Mouse (Mus musculus) layer of hippocampus, adult 9-10 months (tissue): ENCODE data around the gene Sh3glb2.

Source experiments
- DNase-seq: peaks from one replicate; pipeline ENCODE4 v3.0.0; 2022; ENCODE audit warnings: low spot score

Gene Sh3glb2

DNA sequence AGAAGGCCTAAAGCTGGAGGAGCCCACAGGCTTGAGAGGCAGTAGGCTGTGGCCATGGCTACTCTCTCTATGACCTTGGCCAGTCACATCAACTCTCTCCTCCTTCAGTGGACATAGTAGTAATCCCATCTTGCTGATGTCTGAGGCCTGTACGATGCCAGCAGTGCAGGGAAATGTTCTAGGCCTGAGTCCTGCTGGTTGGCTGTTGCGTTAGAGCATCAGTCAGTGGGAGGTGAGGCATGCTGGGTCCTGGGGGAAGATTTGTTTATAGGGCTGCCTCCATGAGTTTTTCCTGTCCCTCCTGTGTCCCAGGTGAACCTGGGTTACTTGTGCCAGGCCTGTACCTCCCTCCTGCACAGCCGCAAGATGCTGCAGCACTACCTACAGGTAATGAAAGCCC is 17.1 kb downstream of the Sh3glb2 start:
- no peak for DNase-seq

DNA sequence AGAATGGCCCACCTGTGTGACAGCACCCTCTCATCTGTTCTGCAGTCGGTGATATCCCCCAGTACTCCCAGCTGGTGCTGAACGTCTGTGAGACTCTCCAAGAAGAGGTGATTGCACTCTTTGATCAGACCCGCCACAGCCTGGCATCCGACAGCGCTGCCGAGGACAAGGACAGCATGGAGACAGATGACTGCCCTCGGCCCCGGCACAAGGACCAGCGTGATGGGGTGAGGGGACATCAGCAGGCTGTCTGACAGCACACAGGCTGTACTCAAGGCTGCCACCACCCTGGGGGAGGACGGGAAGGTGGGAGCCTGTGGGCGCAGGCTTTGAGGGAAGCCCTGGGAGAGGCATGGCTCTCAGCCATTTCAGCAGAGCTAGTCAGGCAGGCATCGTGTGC is 22.0 kb downstream of the Sh3glb2 start:
- no peak for DNase-seq

- no peak for DNase-seq
These were observed 22.8 kb downstream of the Sh3glb2 start for GRCm38 (mm10) chr2:30336174-30336915.

- DNase-seq: no peak
These were observed 23.8 kb downstream of the Sh3glb2 start for GRCm38 (mm10) chr2:30335324-30335723.

DNA sequence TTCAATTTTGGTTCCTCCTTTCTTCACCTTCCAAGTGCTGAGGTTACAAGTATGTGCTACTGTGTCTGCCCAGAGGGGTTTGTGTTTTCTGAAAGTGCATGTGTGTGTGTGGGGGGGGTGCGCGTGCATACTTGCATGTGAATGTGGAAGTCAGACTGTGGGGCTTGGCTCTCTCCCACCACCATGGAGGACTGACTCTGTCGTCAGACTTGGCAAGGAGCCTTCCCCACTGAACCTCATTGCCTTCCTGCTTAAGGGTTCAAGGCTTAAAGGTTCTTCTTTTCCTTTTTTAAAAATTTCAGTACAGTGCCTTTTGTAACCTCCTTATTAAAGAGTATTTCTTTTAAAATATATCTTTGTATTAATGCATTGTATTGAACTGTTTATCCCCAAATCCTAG is 30.3 kb downstream of the Sh3glb2 start:
- no peak for DNase-seq

DNA sequence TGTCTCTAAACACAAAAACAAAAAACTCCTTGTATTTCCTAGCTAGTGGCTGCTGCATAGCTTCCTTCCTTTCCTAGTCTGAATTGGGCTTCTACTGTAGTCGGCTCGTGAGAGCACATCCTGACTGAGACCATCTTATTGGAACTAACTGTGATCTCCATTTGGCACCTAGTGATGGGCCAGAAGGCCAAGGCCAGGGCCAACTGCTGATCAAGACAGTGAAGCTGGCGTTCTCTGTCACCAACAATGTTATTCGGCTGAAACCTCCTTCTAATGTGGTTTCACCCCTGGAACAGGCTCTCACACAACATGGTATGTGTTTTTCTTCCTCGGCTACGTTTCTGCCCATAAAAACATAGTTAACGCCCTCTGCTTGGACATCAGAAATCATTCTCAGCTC is 31.9 kb downstream of the Sh3glb2 start:
- DNase-seq: no peak

GRCm38 (mm10) chr2:30325296-30325695 is 33.8 kb downstream of the Sh3glb2 start:
- no peak for DNase-seq

DNA sequence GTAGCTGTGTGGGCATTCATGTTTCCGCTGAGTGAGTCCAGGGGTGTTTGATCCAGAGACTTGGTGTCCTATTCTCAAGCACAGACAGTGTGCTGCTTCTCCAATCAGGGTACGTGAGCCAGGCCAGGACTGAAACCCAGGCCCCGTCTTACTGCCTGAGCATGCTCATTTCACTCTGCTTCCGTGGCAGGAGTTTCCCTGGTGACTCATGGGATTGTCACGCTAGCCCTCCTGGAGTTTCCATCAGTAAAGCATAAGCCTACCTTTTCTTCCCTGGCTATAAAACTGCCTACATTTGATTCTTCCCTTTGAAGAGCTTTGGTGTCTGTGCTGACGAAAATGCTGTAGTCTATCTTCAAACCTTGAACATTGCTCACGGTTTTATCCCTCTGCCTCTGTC is 36.0 kb downstream of the Sh3glb2 start:
- DNase-seq: no peak

- no peak for DNase-seq
These were observed 39.9 kb downstream of the Sh3glb2 start for GRCm38 (mm10) chr2:30319260-30319659.

GRCm38 (mm10) chr2:30316955-30317354 is 42.2 kb downstream of the Sh3glb2 start:
- DNase-seq: no peak

DNA sequence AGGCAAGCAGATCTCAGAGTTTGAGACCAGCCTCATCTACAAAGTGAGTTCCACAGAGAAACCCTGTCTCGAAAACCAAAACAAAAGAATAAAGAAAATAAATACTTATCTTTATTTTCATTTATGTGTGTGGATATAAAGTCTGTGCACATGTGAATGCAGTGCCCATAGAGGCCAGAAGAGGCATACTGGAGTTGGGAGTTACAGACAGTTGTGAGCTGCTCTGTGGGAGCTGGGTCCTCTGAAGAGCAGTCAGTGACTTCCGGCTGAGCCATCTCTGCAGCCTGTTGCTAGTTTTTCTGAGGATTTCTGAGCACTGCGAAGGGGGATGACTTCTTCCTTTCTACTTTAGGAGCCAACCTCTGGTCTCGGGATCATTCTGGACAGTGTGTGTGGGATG is 43.0 kb downstream of the Sh3glb2 start:
- DNase-seq: no peak

DNA sequence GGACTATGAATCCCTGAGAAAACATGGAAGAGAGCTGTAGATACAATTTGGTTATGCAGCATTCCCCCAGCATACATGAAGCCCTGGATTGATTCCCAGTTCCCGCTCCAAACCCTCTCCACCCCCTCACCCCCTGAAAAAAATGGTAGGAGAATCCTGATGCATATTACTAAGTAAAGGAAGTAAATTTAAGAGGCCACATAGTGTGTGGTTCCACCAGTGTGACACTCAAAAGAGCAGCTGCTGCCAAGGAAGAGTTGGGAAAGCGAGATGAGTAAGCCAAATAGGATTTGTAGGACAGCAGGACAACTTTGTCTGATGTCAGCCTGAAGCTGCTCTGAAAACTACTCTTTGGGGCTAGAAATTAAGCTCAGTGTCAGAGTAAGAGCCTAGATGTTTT is 47.7 kb downstream of the Sh3glb2 start:
- no peak for DNase-seq

DNA sequence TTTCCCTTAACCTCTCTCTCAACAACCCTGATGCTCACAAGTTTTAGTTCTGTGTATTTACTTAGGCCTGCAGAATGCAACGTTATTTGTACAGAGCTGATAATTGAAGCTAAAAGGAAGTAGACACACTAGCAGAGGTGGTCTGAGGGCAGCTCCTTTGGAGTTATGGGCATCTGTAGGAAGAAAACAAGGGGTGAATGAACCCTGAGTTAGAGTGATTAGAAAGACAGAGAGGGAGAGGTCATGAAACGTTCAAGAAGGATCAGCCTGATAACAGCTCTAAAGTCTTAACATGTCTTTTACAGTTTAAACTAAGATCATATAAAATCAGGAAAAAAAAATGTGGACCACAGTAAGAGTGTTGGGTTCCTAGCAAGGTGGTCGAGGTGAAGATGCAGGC is 49.8 kb downstream of the Sh3glb2 start:
- DNase-seq: no peak

DNA sequence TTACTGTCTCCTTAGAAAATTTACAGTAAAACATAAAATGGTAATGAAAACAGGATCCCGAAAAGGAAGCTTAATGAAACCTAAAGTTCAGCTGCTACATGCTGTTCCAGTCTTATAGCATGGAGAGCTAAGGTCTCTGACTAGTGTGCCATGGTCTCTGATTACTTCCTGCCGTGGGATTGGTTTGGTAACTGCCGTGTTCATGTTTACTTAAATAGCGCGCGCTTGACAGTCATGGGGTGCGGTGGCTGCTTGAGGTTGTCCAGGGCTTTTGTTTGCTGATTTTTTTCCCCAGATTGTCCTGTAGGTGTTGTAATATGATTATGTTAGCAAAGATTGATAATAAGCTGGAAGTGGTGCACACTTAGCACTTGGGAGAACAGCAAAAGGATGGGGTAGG is 53.0 kb downstream of the Sh3glb2 start:
- no peak for DNase-seq

DNA sequence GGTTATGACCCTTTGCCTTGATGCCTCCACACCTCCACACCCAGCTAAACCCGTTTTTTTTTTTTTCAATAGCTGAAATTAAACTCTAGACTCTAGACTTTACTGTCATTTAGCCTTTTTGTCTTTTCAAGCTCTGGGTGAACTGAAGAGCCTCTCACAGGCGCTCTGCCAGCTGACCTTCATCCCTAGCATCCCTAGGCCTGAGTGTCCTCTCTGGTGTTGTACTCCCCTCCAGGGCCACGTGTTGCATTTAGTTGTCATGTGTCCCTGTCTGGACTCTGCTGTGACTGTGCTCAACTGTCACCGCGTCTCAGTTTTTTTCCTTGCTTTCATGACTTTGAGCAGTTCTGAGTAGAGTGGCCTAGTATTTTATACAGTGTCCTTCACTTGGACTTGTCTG is 59.2 kb downstream of the Sh3glb2 start:
- DNase-seq: no peak

DNA sequence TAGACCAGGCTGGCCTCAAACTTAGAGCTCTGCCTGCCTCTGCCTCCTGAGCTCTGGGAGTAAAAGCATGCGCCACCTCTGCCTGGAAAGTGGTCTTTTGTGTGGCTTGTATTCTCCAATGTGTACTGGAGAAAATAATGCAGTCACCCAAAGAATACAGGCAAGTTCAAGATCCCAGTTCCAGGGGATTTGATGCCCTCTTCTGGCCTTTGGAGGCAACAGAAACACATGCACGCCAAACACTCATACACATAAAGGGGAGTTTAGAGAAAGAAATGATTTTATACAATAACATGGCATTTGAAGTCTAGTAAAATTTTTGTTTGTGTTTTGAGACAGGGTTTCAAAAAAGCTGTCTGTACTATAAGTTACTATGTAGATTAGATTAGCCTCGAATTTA is 59.6 kb downstream of the Sh3glb2 start:
- no peak for DNase-seq
